In the genomic region with DNA sequence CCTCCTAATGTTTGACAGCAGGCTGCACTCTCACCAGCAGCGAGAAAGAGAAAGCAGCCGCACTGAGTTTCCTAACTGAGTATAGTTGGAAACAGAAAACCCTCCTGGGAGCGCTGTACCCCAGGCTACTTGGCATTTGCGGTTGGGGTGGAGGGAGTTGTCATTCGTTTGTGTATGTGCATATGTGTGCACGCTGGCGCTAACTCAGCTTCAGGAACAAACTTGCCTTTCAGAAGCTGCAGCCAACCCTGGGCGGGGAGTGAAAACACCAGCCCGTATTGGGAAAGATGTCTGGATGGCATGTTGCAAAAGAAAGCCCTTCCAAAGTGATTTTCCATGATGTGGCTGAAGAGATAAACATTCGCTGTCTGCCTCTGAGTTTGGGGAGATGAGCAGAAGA, we compare ENCODE assay signal across 9 mouse cellular contexts. TPM values are rescaled to one million over a fixed set of nuclear protein-coding genes. Genes with fewer than 3 reads are reported as not detected.
DNase-seq lines count a peak whose midpoint lies in the region; ATAC-seq and TF ChIP-seq lines count a peak whose summit lies in the region.
"Had no signal": no experiment of that assay in that cellular context is flagged by ENCODE, and none has a peak within 500 bp of the region (broad histone marks: within the 10 kb centered on the region; RNA-seq: fewer than 3 reads in every experiment).

No protein-coding gene starts in this region.

- 9% methylated on average over 10 of the region's 10 CpGs for WGBS in heart, embryonic 13.5 days
- WGBS in liver, embryonic 13.5 days (ENCODE audit: insufficient replicate concordance), result 15% methylated on average over 10 of the region's 10 CpGs
- WGBS in stomach, postnatal 0 days, result 11% methylated on average over 10 of the region's 10 CpGs

- no peak overlapping the region for H3K27ac ChIP-seq in heart, embryonic 13.5 days (replicated peaks)
- no peak overlapping the region for H3K27ac ChIP-seq in liver, embryonic 13.5 days
- H3K27ac ChIP-seq in stomach, postnatal 0 days (replicated peaks), result peak overlapping the region; percentile 84

- peaks cover 17% of the 10 kb centered on the region for H3K4me1 ChIP-seq in heart, embryonic 13.5 days
- H3K4me1 ChIP-seq in liver, embryonic 13.5 days (replicated peaks), result peaks cover 12% of the 10 kb centered on the region
- H3K4me1 ChIP-seq in stomach, postnatal 0 days (replicated peaks; ENCODE audit: control insufficient read depth, insufficient read depth), result peaks cover 8% of the 10 kb centered on the region; the same call in 1 of the 2 replicates

- H3K27me3 ChIP-seq in heart, embryonic 13.5 days (replicated peaks), result no peaks in the 10 kb centered on the region
- no peaks in the 10 kb centered on the region for H3K27me3 ChIP-seq in liver, embryonic 13.5 days
- no peaks in the 10 kb centered on the region for H3K27me3 ChIP-seq in stomach, postnatal 0 days (ENCODE audit: control insufficient read depth, insufficient read depth, low read length)

- TF ChIP-seq CTCF in stomach, postnatal 0 days (IDR thresholded peaks at IDR 0.05; ENCODE audit: low read depth), result peak; percentile 40

- peak overlapping the region; percentile 77 for H3K9ac ChIP-seq in heart, embryonic 13.5 days
- H3K9ac ChIP-seq in liver, embryonic 13.5 days, result peak overlapping the region; percentile 39; the same call in 1 of the 2 replicates
- peak overlapping the region; percentile 47; the same call in 1 of the 2 replicates for H3K9ac ChIP-seq in stomach, postnatal 0 days (ENCODE audit: low read length)

- ATAC-seq in heart, embryonic 13.5 days (ENCODE audit: extremely low read depth, insufficient number of reproducible peaks, low FRiP score, low TSS enrichment), result no peak
- ATAC-seq in hematopoietic stem cell, adult 5-6 weeks (replicated peaks in 1 of 2; ENCODE audit: insufficient read depth in 1 of 2, low FRiP score in 2 of 2, low TSS enrichment in 1 of 2, low read depth in 1 of 2, poor library complexity in 2 of 2, severe bottlenecking in 2 of 2), result peak; percentile 22 to 32; a peak in 1 of 4 replicates
- no peak for ATAC-seq in liver, embryonic 13.5 days (ENCODE audit: low read depth)
- ATAC-seq in stomach, postnatal 0 days (ENCODE audit: low FRiP score, low TSS enrichment), result no peak

- H3K4me3 ChIP-seq in heart, embryonic 13.5 days, result peak overlapping the region; percentile 49
- peak overlapping the region; percentile 31 for H3K4me3 ChIP-seq in liver, embryonic 13.5 days (replicated peaks)
- H3K4me3 ChIP-seq in stomach, postnatal 0 days (ENCODE audit: low read depth, low read length), result peak overlapping the region; percentile 19

- TF ChIP-seq EP300 in stomach, postnatal 0 days (optimal IDR thresholded peaks at IDR 0.05), result no peak

- peak overlapping the region; percentile 70 for H3K4me2 ChIP-seq in heart, embryonic 13.5 days
- peak overlapping the region; percentile 52 for H3K4me2 ChIP-seq in liver, embryonic 13.5 days
- H3K4me2 ChIP-seq in stomach, postnatal 0 days (replicated peaks; ENCODE audit: low read depth), result peak overlapping the region; percentile 53

- no peaks in the 10 kb centered on the region for H3K36me3 ChIP-seq in heart, embryonic 13.5 days
- H3K36me3 ChIP-seq in liver, embryonic 13.5 days, result no peaks in the 10 kb centered on the region
- H3K36me3 ChIP-seq in stomach, postnatal 0 days (ENCODE audit: control insufficient read depth, insufficient read depth, low read length), result no peaks in the 10 kb centered on the region
- H3K36me3 ChIP-seq: G1E had no signal

- no peak for DNase-seq in heart, postnatal 25 days (ENCODE audit: low spot score)
- DNase-seq in adrenal gland, postnatal 25 days, result peak; percentile 27
- DNase-seq in liver, embryonic 13.5 days, result no peak
- DNase-seq in stomach, postnatal 0 days (ENCODE audit: low spot score), result peak; percentile 50
- no peak for DNase-seq in thymus, postnatal 25 days
- DNase-seq in cerebellum, postnatal 14 days, result no peak

- intact Hi-C loops in heart, postnatal 25 days (cut with DNase I), result no loop called here

- H3K9me3 ChIP-seq in heart, embryonic 13.5 days, result 0 out of 2 replicates have a peak, but pooled peaks cover 5% of the 10 kb centered on the region
- no peaks in the 10 kb centered on the region for H3K9me3 ChIP-seq in liver, embryonic 13.5 days (replicated peaks)
- H3K9me3 ChIP-seq in stomach, postnatal 0 days (ENCODE audit: control insufficient read depth, low read length), result no peaks in the 10 kb centered on the region

RNA-seq across cellular contexts. Expression of a gene that starts 0.3 kb away (rescaled TPM):
- polyA plus RNA-seq in heart, embryonic 13.5 days (2015; fragmentation: Nextera tagmentation; extraction: Ambion mirVana), result 40.6 and 42.5 TPM in 2 replicates
- 100 to 1,000 TPM; 364 to 380 TPM for total RNA-seq in heart, postnatal 25 days (2021)
- total RNA-seq in adrenal gland, postnatal 25 days (2021), result 40.0 and 46.6 TPM in 2 replicates
- total RNA-seq in hematopoietic stem cell, adult 5-6 weeks (2017), result 2.0 and 6.9 TPM in 2 replicates
- polyA plus RNA-seq in liver, embryonic 13.5 days (2015; fragmentation: Nextera tagmentation; extraction: Ambion mirVana), result 2.3 and 3.0 TPM in 2 replicates
- polyA plus RNA-seq in stomach, postnatal 0 days (2015; fragmentation: Nextera tagmentation; extraction: Ambion mirVana), result 15.6 and 17.1 TPM in 2 replicates
- polyA plus RNA-seq: G1E had no signal

RNA-seq across cellular contexts. Expression of a gene that starts 4.1 kb away (rescaled TPM):
- polyA plus RNA-seq in heart, embryonic 13.5 days (2015; fragmentation: Nextera tagmentation; extraction: Ambion mirVana), result 124 and 134 TPM in 2 replicates
- 10 to 100 TPM; 38.5 to 46.1 TPM for total RNA-seq in heart, postnatal 25 days (2021)
- total RNA-seq in adrenal gland, postnatal 25 days (2021), result 61.8 and 91.4 TPM in 2 replicates
- 168 and 190 TPM in 2 replicates for total RNA-seq in hematopoietic stem cell, adult 5-6 weeks (2017)
- 115 and 120 TPM in 2 replicates for polyA plus RNA-seq in liver, embryonic 13.5 days (2015; fragmentation: Nextera tagmentation; extraction: Ambion mirVana)
- polyA plus RNA-seq in stomach, postnatal 0 days (2015; fragmentation: Nextera tagmentation; extraction: Ambion mirVana), result 89.7 and 93.1 TPM in 2 replicates

RNA-seq across cellular contexts. Expression of a gene that starts 56.8 kb away (rescaled TPM):
- polyA plus RNA-seq in heart, embryonic 13.5 days (2015; fragmentation: Nextera tagmentation; extraction: Ambion mirVana), result 49.6 and 59.6 TPM in 2 replicates
- 10 to 100 TPM; 32.2 to 32.3 TPM for total RNA-seq in heart, postnatal 25 days (2021)
- 42.2 and 49.2 TPM in 2 replicates for total RNA-seq in adrenal gland, postnatal 25 days (2021)
- total RNA-seq in hematopoietic stem cell, adult 5-6 weeks (2017), result 57.8 and 65.5 TPM in 2 replicates
- polyA plus RNA-seq in liver, embryonic 13.5 days (2015; fragmentation: Nextera tagmentation; extraction: Ambion mirVana), result 28.2 and 35.1 TPM in 2 replicates
- 40.4 and 56.4 TPM in 2 replicates for polyA plus RNA-seq in stomach, postnatal 0 days (2015; fragmentation: Nextera tagmentation; extraction: Ambion mirVana)

Comparison
In these comparisons a context has a peak if more than half of its experiments do, and no peak if none do; other contexts are left out.
1. ATAC-seq: peak in hematopoietic stem cell, adult 5-6 weeks (2 of 2); none in heart, embryonic 13.5 days (single experiment), liver, embryonic 13.5 days (single experiment) and stomach, postnatal 0 days (single experiment).
2. DNase-seq: peak in adrenal gland, postnatal 25 days (single experiment) and stomach, postnatal 0 days (single experiment); none in heart, postnatal 25 days (single experiment), liver, embryonic 13.5 days (single experiment), thymus, postnatal 25 days (single experiment) and cerebellum, postnatal 14 days (0 of 2).
3. Peak in every context shown above with its lines, with median percentiles within 50 percentile points of each other: H3K4me2 ChIP-seq, H3K4me3 ChIP-seq and H3K9ac ChIP-seq.